Mouse (Mus musculus): Measurements from ENCODE around the gene Krtap10-4. TPM values are rescaled to one million over a fixed set of nuclear protein-coding genes. Genes with fewer than 3 reads are reported as not detected.

Krtap10-4 gene
- not detected for total RNA-seq (2018; cell fraction: chromatin; rRNA removed)
- total RNA-seq (2018; cell fraction: cytosol; rRNA removed) = not detected
- not detected for total RNA-seq (2018; cell fraction: nucleus; rRNA removed)
- not detected in 3 replicates for polyA plus RNA-seq (2018)

DNA sequence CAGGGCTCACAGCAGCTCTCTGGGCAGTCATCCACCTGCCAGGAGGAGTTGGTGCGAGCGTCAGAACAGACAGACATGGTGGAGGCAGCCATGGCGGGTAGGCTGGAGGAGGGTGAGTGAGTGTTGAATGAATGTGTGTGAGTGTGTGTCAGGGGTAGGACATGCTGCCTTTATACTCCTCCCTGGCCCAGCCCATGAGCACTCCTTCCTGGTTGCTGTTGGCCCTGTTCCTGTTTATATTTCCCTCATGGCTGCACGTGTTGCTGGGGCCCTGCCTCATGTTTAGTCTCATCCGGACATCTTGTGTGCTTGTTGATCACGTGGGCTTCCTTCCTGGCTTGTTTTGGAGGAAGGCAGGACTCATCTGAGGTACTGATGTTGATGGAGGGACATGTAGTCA is at the start of gene Krtap10-4:
Gene Krtap10-4, minus strand, starts transcription at position 145 of the 400 bp plus-strand sequence.
- no peak within 1 kb of the TSS for H3K27ac ChIP-seq
- 65% methylated on average over 6 of the region's 6 CpGs for WGBS (ENCODE audit: missing documents)
- H3K79me2 ChIP-seq (ENCODE audit: inconsistent target) = no peaks in the 10 kb centered on the region
- H3K4me3 ChIP-seq (ENCODE audit: inconsistent target) = no peak within 1 kb of the TSS
- H3K36me3 ChIP-seq (ENCODE audit: inconsistent target) = no peaks in the 10 kb centered on the region

DNA sequence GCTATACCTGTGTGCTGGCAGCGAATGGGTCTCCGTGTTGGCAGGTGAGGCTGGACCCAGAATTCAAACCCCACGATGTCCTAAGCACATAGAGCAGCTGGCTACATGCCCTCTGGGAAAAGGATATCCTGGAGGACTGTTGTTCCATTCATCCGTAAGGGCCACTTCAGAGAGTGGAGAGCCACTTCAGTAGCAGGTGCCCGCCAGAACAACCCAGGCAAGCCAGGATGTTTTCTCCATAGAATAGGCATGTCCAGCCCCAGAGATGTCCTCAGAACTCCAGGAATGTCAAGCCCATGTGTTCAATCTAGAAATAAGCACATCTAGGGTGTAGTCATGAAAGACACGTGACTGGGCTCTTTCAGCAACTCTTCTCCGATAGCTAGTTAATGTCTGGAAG is 42.8 kb upstream of the Krtap10-4 start:
- Histone ChIP-seq H3K79me2 (ENCODE audit: inconsistent target) (no peaks in the 10 kb centered on the region), H3K36me3 (ENCODE audit: inconsistent target) (no peaks in the 10 kb centered on the region), H3K27ac (no peak overlapping the region), H3K4me3 (ENCODE audit: inconsistent target) (no peak overlapping the region)
- 89% methylated on average over 7 of the region's 7 CpGs for WGBS (ENCODE audit: missing documents)

DNA sequence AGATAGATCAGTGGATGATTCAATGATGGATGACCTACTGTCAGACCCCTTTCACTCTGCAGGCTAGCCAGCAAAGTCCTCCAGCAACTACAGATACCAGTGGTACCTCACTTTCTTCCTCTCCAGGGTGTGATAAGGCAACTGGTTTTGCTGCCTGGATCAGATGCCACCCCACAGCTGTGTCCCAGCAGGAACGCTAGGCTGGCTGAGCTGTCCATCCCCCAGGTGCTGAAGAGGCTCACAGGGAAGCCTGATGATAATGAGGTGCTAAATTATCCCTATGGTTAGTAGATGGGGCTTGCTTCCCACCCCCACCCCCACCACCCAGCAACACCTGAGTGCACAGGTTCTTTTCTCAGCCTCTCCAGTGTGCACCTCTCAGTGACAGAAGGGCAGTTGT is 40.7 kb upstream of the Krtap10-4 start:
- Histone ChIP-seq H3K27ac (no peak overlapping the region), H3K4me3 (ENCODE audit: inconsistent target) (no peak overlapping the region), H3K79me2 (ENCODE audit: inconsistent target) (no peaks in the 10 kb centered on the region), H3K36me3 (ENCODE audit: inconsistent target) (no peaks in the 10 kb centered on the region)
- 86% methylated on average over 1 of the region's 1 CpGs for WGBS (ENCODE audit: missing documents)

DNA sequence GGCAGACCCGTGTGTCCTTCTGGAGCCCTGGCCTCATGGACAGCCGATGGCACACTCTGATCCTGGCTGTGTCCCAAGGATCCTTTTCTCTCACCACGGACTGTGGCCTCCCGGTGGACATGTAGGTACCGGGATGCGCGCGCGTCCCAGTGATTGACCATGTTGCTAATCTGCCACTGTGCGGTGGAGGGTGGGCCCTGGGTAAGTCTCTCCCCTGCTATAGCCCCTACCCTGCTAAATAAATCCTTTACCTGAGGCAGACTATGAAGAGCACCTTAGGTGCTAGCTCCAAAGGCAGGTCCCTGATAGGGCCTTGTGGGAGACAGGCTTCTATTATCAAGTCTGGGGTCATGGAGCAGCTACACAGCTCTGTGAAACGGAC is 37.9 kb upstream of the Krtap10-4 start:
- no peaks in the 10 kb centered on the region for H3K36me3 ChIP-seq (ENCODE audit: inconsistent target)
- H3K4me3 ChIP-seq (ENCODE audit: inconsistent target) = no peak overlapping the region
- WGBS (ENCODE audit: missing documents) = 25% methylated on average over 11 of the region's 11 CpGs
- H3K27ac ChIP-seq = no peak overlapping the region
- H3K79me2 ChIP-seq (ENCODE audit: inconsistent target) = no peaks in the 10 kb centered on the region

DNA sequence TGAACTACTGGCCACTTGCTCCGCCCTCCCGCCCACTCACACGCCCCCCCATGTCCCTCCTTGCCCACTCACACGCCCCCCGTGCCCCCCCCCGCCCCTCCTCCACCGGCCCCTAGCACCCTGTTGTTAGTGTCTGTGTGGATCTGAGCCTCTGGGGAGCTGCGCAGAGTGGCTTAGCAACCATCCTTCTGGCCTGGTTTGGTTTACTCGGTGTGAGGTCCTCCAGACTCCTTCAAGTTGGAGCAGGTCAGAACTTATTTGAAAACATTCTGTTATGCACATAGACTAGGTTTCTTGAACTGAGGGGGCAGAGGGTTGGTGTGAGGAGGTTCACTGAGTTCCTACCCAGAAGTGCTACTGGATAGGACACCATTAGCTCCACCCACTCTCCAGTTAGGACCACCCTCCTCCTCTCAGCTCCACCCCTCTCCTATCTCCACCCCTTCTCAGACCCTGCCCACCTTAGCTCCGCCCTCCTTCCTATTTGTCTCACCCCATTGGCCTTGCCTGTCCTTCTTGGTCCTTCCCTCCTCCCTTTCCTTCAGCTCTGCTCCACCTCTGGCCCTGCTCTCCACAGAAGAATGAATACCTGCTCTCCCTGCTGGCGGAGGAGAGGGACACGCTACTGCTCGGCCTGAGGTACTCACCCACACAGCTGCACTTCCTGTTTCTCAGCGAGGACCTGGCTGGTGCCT is 37.3 kb upstream of the Krtap10-4 start:
- H3K36me3 ChIP-seq (ENCODE audit: inconsistent target) = no peaks in the 10 kb centered on the region
- H3K27ac ChIP-seq = no peak overlapping the region
- WGBS (ENCODE audit: missing documents) = 27% methylated on average over 8 of the region's 14 CpGs
- H3K79me2 ChIP-seq (ENCODE audit: inconsistent target) = no peaks in the 10 kb centered on the region
- H3K4me3 ChIP-seq (ENCODE audit: inconsistent target) = no peak overlapping the region

DNA sequence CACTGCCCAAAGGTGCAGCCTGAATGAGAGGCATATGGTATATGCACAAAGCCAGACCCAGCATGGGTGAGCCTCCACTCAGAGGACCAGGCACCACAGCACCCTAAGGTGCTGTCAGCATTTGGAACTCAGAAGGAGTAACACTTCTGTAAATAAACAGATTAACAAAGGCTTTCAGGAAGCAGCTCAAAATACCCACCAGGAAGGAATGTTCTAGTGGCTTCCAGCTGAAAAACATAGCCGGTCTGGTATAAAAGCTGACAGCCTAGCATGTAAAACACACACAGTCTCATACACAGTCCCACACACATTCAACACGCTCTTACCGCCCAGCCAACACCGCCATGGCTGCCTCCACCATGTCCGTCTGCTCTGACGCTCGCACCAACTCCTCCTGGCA is 34.8 kb upstream of the Krtap10-4 start, which contains the start of gene Gm3285:
Gene Gm3285, plus strand, starts transcription at position 301 of the 400 bp plus-strand sequence.
- WGBS (ENCODE audit: missing documents) = 58% methylated on average over 5 of the region's 7 CpGs
- H3K27ac ChIP-seq = no peak within 1 kb of the TSS
- H3K4me3 ChIP-seq (ENCODE audit: inconsistent target) = no peak within 1 kb of the TSS
- H3K79me2 ChIP-seq (ENCODE audit: inconsistent target) = no peaks in the 10 kb centered on the region
- no peaks in the 10 kb centered on the region for H3K36me3 ChIP-seq (ENCODE audit: inconsistent target)

DNA sequence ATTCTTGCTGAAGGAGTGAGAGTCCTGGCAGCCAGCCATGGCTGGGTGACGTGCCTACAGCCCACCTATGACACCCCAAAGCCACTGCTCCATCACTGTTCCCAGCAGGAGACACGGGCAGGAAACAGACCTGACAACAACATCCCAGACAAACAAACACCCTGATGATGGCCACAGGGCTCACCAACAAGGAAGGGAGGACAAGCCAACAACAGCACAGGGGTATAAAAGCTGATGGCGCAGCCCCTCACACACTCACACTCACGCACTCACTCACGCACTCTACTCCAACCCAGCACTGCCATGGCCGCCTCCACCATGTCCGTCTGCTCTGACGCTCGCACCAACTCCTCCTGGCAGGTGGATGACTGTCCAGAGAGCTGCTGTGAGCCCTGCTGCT is 25.7 kb upstream of the Krtap10-4 start, which contains the start of gene Gm10318:
Gene Gm10318, plus strand, starts transcription at position 301 of the 400 bp plus-strand sequence.
- Histone ChIP-seq H3K36me3 (ENCODE audit: inconsistent target) (no peaks in the 10 kb centered on the region), H3K27ac (no peak within 1 kb of the TSS), H3K4me3 (ENCODE audit: inconsistent target) (no peak within 1 kb of the TSS), H3K79me2 (ENCODE audit: inconsistent target) (no peaks in the 10 kb centered on the region)
- WGBS (ENCODE audit: missing documents) = 73% methylated on average over 9 of the region's 9 CpGs

DNA sequence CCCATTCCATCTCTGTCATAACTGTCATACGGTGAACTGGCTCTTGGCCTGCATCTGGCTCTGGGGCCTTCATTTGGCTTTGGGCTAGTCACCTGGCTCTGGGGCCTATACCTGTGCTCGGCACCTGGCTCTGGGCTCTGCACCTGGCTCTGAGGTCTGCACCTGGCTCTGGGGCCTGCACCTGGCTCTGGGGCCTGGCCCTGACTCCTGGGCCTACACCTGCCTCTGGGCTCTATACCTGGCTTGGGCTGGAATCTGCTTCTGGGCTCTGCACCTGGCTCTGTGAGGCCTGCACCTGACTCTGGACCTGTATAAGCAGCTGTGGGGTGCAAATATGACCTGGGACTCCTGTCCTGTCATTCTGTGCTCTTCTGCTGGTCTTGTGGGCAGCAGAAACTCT is 20.6 kb upstream of the Krtap10-4 start:
- 83% methylated on average over 2 of the region's 2 CpGs for WGBS (ENCODE audit: missing documents)
- Histone ChIP-seq H3K79me2 (ENCODE audit: inconsistent target) (no peaks in the 10 kb centered on the region), H3K4me3 (ENCODE audit: inconsistent target) (no peak overlapping the region), H3K27ac (no peak overlapping the region), H3K36me3 (ENCODE audit: inconsistent target) (no peaks in the 10 kb centered on the region)

DNA sequence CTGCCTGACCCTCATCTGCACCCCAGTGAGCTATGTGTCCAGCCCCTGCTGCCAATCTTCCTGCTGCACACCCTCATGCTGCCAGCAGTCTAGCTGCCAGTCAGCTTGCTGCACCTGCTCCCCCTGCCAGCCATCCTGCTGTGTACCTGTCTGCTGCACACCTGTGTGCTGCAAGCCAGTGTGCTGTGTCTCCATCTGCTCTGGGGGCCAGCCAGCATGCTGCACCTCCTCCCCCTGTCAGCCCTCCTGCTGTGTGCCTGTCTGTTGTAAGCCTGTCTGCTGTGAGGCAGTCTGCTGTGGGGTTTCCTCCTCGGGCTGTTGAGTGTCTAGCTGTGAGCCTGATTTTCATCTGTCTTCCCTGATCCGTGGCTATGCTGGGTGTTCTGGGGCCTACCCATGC is 20.1 kb upstream of the Krtap10-4 start:
- no peak overlapping the region for H3K4me3 ChIP-seq (ENCODE audit: inconsistent target)
- WGBS (ENCODE audit: missing documents) = 57% methylated on average over 2 of the region's 2 CpGs

DNA sequence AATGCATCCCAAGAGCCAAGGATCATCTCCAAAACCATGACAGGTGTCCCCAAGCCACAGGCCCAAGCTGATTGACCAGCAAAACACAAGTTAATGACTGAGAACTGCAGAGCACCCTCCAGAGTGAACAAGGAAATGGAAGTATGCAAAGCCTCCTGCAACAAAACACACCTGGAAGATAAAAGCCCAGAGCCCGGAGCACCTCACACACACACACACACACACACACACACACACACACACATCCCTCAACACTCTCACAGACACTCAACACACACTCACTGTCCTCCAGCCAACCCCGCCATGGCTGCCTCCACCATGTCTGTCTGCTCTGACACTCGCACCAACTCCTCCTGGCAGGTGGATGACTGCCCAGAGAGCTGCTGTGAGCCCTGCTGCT is 19.6 kb upstream of the Krtap10-4 start, which contains the start of gene Gm36176:
Gene Gm36176, plus strand, starts transcription at position 301 of the 400 bp plus-strand sequence.
- WGBS (ENCODE audit: missing documents) = 97% methylated on average over 3 of the region's 3 CpGs
- no peak within 1 kb of the TSS for H3K4me3 ChIP-seq (ENCODE audit: inconsistent target)
- no peaks in the 10 kb centered on the region for H3K79me2 ChIP-seq (ENCODE audit: inconsistent target)

More for the DNA sequence above, 20.1 kb upstream of the Krtap10-4 start:
- H3K79me2 ChIP-seq (ENCODE audit: inconsistent target) = no peaks in the 10 kb centered on the region
- no peak overlapping the region for H3K27ac ChIP-seq
- H3K36me3 ChIP-seq (ENCODE audit: inconsistent target) = no peaks in the 10 kb centered on the region

DNA sequence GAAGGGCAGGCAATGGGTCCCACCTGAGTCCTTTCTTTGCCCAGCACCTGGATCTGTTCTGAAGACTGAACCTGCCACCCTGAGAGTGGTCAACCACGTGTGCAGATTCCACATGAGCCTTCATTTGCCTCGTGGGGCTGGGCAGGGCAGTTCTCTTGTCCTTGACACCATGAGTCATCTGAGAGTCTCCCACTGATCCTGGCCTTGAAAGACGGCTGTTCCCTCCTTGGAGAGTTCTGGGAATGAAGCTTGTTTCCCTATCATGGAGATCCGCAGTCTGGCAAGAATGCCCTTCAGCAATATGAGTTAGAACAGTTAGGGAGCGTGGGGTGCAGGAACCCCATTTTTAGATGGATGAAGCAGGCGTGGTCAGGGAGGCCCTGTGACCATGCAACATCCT is 12.1 kb upstream of the Krtap10-4 start:
- Histone ChIP-seq H3K79me2 (ENCODE audit: inconsistent target) (no peaks in the 10 kb centered on the region), H3K4me3 (ENCODE audit: inconsistent target) (no peak overlapping the region), H3K36me3 (ENCODE audit: inconsistent target) (no peaks in the 10 kb centered on the region), H3K27ac (no peak overlapping the region)
- WGBS (ENCODE audit: missing documents) = 75% methylated on average over 6 of the region's 6 CpGs

More for the DNA sequence above, 19.6 kb upstream of the Krtap10-4 start, which contains the start of gene Gm36176:
- no peak within 1 kb of the TSS for H3K27ac ChIP-seq
- H3K36me3 ChIP-seq (ENCODE audit: inconsistent target) = no peaks in the 10 kb centered on the region

DNA sequence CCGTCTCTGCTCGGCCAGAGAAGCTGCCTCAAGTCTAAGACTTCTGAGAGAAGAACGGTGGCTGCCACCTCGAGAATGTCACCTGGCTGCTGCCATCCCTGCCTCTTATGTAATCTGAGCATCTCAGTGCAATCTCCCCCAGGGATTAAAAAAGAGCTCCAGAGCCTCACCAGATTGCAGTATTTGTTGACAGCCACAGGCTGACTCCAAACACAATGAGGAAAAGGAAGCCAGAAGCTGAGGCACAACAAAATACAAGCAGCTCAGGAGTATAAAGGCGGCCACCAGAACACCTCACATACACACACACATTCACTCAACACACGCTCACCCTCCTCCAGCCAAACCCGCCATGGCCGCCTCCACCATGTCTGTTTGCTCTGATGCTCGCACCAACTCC is 8.8 kb upstream of the Krtap10-4 start, which contains the start of gene Krtap10-10:
Gene Krtap10-10, plus strand, starts transcription at position 301 of the 400 bp plus-strand sequence.
- Histone ChIP-seq H3K36me3 (ENCODE audit: inconsistent target) (no peaks in the 10 kb centered on the region), H3K4me3 (ENCODE audit: inconsistent target) (no peak within 1 kb of the TSS), H3K27ac (no peak within 1 kb of the TSS), H3K79me2 (ENCODE audit: inconsistent target) (no peaks in the 10 kb centered on the region)
- WGBS (ENCODE audit: missing documents) = 85% methylated on average over 7 of the region's 9 CpGs

DNA sequence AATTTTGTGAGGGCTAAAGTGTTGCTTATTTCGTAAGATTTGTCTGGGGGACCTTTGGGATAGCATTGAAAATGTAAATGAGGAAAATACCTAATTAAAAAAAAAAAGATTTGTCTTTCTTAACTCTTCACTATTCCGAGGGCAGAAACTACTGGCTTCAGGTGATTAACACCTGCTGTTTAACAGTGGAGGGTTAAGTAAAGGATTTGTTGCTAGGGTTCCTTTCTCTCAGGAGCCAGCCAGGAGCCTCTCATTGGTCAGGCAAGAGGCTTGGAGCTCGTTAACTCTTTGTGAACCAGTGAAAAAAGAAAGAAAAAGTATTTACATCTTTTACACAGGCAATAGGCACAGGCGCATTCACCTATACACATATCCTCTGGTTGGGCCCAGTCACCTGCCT is 7.7 kb downstream of the Krtap10-4 start:
- 75% methylated on average over 4 of the region's 4 CpGs for WGBS (ENCODE audit: missing documents)
- Histone ChIP-seq H3K36me3 (ENCODE audit: inconsistent target) (no peaks in the 10 kb centered on the region), H3K4me3 (ENCODE audit: inconsistent target) (no peak overlapping the region), H3K79me2 (ENCODE audit: inconsistent target) (no peaks in the 10 kb centered on the region), H3K27ac (no peak overlapping the region)

DNA sequence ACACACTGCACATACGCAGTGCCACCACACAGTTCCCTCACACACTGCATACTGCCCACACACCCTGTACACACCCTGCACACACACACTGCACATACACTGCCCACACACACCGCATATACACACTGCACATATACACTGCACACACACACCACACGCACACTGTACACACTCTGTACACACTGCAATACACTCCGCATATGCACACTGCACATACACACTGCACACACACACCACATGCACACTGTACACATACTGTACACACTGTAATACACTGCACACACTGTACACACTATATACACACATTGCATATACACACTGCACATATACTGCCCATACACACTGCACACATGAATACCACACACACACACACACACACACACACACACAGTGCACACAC is 8.4 kb downstream of the Krtap10-4 start:
- no peak overlapping the region for H3K27ac ChIP-seq
- 90% methylated on average over 4 of the region's 4 CpGs for WGBS (ENCODE audit: missing documents)
- no peak overlapping the region for H3K4me3 ChIP-seq (ENCODE audit: inconsistent target)
- no peaks in the 10 kb centered on the region for H3K79me2 ChIP-seq (ENCODE audit: inconsistent target)
- H3K36me3 ChIP-seq (ENCODE audit: inconsistent target) = no peaks in the 10 kb centered on the region

DNA sequence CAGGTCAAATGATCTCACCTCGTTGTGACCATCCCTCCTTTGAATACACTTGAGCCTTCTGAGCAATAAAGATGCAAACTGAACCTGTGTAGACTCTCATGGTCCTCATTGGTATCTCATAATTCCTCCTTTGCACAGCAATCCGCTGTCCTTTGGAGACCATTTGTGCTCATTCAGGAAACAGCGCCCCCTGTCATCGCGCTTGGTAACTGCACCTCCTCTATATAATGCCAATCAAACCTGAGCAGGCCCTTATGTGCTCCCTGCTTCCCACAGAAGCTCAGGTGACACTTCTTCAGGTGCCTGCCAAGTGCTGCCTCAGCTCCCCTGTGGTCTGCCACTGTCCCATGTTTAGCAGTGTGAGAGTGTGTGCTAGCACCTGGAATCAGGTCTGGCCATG is 11.4 kb downstream of the Krtap10-4 start:
- H3K27ac ChIP-seq = no peak overlapping the region
- H3K79me2 ChIP-seq (ENCODE audit: inconsistent target) = no peaks in the 10 kb centered on the region
- 59% methylated on average over 5 of the region's 5 CpGs for WGBS (ENCODE audit: missing documents)
- H3K36me3 ChIP-seq (ENCODE audit: inconsistent target) = no peaks in the 10 kb centered on the region
- no peak overlapping the region for H3K4me3 ChIP-seq (ENCODE audit: inconsistent target)

All from macrophage (primary cell).